Mouse (Mus musculus): Measurements from ENCODE around the gene Ccdc113. TPM values are rescaled to one million over a fixed set of nuclear protein-coding genes. Genes with fewer than 3 reads are reported as not detected.

Ccdc113 gene
- polyA plus RNA-seq, 1 experiment: not detected

GRCm38 (mm10) chr8:95492057-95492456 is 41.8 kb upstream of the Ccdc113 start:
- peaks cover 8% of the 10 kb centered on the region for H3K27me3 ChIP-seq (ENCODE audit: control insufficient read depth, insufficient read depth, insufficient read length)
- H3K79me3 ChIP-seq (ENCODE audit: low read depth): peaks cover 8% of the 10 kb centered on the region
- peaks cover 15% of the 10 kb centered on the region for H3K79me2 ChIP-seq (ENCODE audit: control insufficient read depth, insufficient read depth)
- no peak overlapping the region for H3ac ChIP-seq (ENCODE audit: control insufficient read depth, insufficient read length, low read depth)
- TF ChIP-seq MYOG (IDR thresholded peaks at IDR 0.05; ENCODE audit: control insufficient read depth, extremely low read depth, insufficient read length) (no peak), MYOD1 (IDR thresholded peaks at IDR 0.05; ENCODE audit: control insufficient read depth, insufficient read length, low read depth) (no peak), CEBPB (IDR thresholded peaks at IDR 0.05; ENCODE audit: low read depth) (no peak), CTCF (IDR thresholded peaks at IDR 0.05; ENCODE audit: control insufficient read depth, insufficient read depth, insufficient read length) (no peak), USF1 (IDR thresholded peaks at IDR 0.05; ENCODE audit: low read depth) (no peak), FOSL1 (IDR thresholded peaks at IDR 0.05; ENCODE audit: insufficient read depth, low read length, poor library complexity, severe bottlenecking) (no peak), MAX (IDR thresholded peaks at IDR 0.05) (no peak)
- H3K36me3 ChIP-seq (ENCODE audit: control insufficient read depth, insufficient read depth): peaks cover 5% of the 10 kb centered on the region
- no peak overlapping the region for H3K4me3 ChIP-seq (ENCODE audit: insufficient read depth, poor library complexity, severe bottlenecking)

- Histone ChIP-seq H3K36me3 (ENCODE audit: control insufficient read depth, insufficient read depth) (no peaks in the 10 kb centered on the region), H3K79me2 (ENCODE audit: control insufficient read depth, insufficient read depth) (no peaks in the 10 kb centered on the region), H3K4me3 (ENCODE audit: insufficient read depth, poor library complexity, severe bottlenecking) (no peak overlapping the region), H3ac (ENCODE audit: control insufficient read depth, insufficient read length, low read depth) (no peak overlapping the region), H3K79me3 (ENCODE audit: low read depth) (no peaks in the 10 kb centered on the region), H3K27me3 (ENCODE audit: control insufficient read depth, insufficient read depth, insufficient read length) (peaks cover 24% of the 10 kb centered on the region)
- TF ChIP-seq MYOD1 (IDR thresholded peaks at IDR 0.05; ENCODE audit: control insufficient read depth, insufficient read length, low read depth) (no peak), CEBPB (IDR thresholded peaks at IDR 0.05; ENCODE audit: low read depth) (no peak), FOSL1 (IDR thresholded peaks at IDR 0.05; ENCODE audit: insufficient read depth, low read length, poor library complexity, severe bottlenecking) (no peak), USF1 (IDR thresholded peaks at IDR 0.05; ENCODE audit: low read depth) (no peak), CTCF (IDR thresholded peaks at IDR 0.05; ENCODE audit: control insufficient read depth, insufficient read depth, insufficient read length) (no peak), MYOG (IDR thresholded peaks at IDR 0.05; ENCODE audit: control insufficient read depth, extremely low read depth, insufficient read length) (no peak), MAX (IDR thresholded peaks at IDR 0.05) (no peak)
Measured at GRCm38 (mm10) chr8:95495444-95495843, 38.4 kb upstream of the Ccdc113 start.

GRCm38 (mm10) chr8:95496420-95496819 is 37.5 kb upstream of the Ccdc113 start:
- H3K4me3 ChIP-seq (ENCODE audit: insufficient read depth, poor library complexity, severe bottlenecking): no peak overlapping the region
- no peak overlapping the region for H3ac ChIP-seq (ENCODE audit: control insufficient read depth, insufficient read length, low read depth)
- H3K36me3 ChIP-seq (ENCODE audit: control insufficient read depth, insufficient read depth): no peaks in the 10 kb centered on the region
- peaks cover 25% of the 10 kb centered on the region for H3K27me3 ChIP-seq (ENCODE audit: control insufficient read depth, insufficient read depth, insufficient read length)
- no peaks in the 10 kb centered on the region for H3K79me2 ChIP-seq (ENCODE audit: control insufficient read depth, insufficient read depth)
- no peak for TF ChIP-seq MYOG (IDR thresholded peaks at IDR 0.05; ENCODE audit: control insufficient read depth, extremely low read depth, insufficient read length)
- TF ChIP-seq CTCF (IDR thresholded peaks at IDR 0.05; ENCODE audit: control insufficient read depth, insufficient read depth, insufficient read length): no peak
- no peak for TF ChIP-seq FOSL1 (IDR thresholded peaks at IDR 0.05; ENCODE audit: insufficient read depth, low read length, poor library complexity, severe bottlenecking)
- no peak for TF ChIP-seq CEBPB (IDR thresholded peaks at IDR 0.05; ENCODE audit: low read depth)
- H3K79me3 ChIP-seq (ENCODE audit: low read depth): no peaks in the 10 kb centered on the region

GRCm38 (mm10) chr8:95497821-95498220 is 36.1 kb upstream of the Ccdc113 start:
- Histone ChIP-seq H3K36me3 (ENCODE audit: control insufficient read depth, insufficient read depth) (no peaks in the 10 kb centered on the region), H3ac (ENCODE audit: control insufficient read depth, insufficient read length, low read depth) (no peak overlapping the region), H3K79me3 (ENCODE audit: low read depth) (no peaks in the 10 kb centered on the region), H3K27me3 (ENCODE audit: control insufficient read depth, insufficient read depth, insufficient read length) (peaks cover 30% of the 10 kb centered on the region), H3K4me3 (ENCODE audit: insufficient read depth, poor library complexity, severe bottlenecking) (no peak overlapping the region), H3K79me2 (ENCODE audit: control insufficient read depth, insufficient read depth) (no peaks in the 10 kb centered on the region)
- TF ChIP-seq MYOG (IDR thresholded peaks at IDR 0.05; ENCODE audit: control insufficient read depth, extremely low read depth, insufficient read length): no peak
- TF ChIP-seq MAX (IDR thresholded peaks at IDR 0.05): no peak
- TF ChIP-seq CEBPB (IDR thresholded peaks at IDR 0.05; ENCODE audit: low read depth): no peak
- TF ChIP-seq CTCF (IDR thresholded peaks at IDR 0.05; ENCODE audit: control insufficient read depth, insufficient read depth, insufficient read length): no peak
- TF ChIP-seq USF1 (IDR thresholded peaks at IDR 0.05; ENCODE audit: low read depth): no peak
- TF ChIP-seq MYOD1 (IDR thresholded peaks at IDR 0.05; ENCODE audit: control insufficient read depth, insufficient read length, low read depth): no peak
- TF ChIP-seq FOSL1 (IDR thresholded peaks at IDR 0.05; ENCODE audit: insufficient read depth, low read length, poor library complexity, severe bottlenecking): no peak

GRCm38 (mm10) chr8:95499266-95500064 is 34.4 kb upstream of the Ccdc113 start:
- peaks cover 34% of the 10 kb centered on the region for H3K27me3 ChIP-seq (ENCODE audit: control insufficient read depth, insufficient read depth, insufficient read length)
- H3K36me3 ChIP-seq (ENCODE audit: control insufficient read depth, insufficient read depth): no peaks in the 10 kb centered on the region
- H3K4me3 ChIP-seq (ENCODE audit: insufficient read depth, poor library complexity, severe bottlenecking): no peak overlapping the region
- no peak for TF ChIP-seq CEBPB (IDR thresholded peaks at IDR 0.05; ENCODE audit: low read depth)
- no peaks in the 10 kb centered on the region for H3K79me3 ChIP-seq (ENCODE audit: low read depth)
- H3ac ChIP-seq (ENCODE audit: control insufficient read depth, insufficient read length, low read depth): no peak overlapping the region
- no peaks in the 10 kb centered on the region for H3K79me2 ChIP-seq (ENCODE audit: control insufficient read depth, insufficient read depth)

GRCm38 (mm10) chr8:95500436-95500835 is 33.4 kb upstream of the Ccdc113 start:
- Histone ChIP-seq H3K4me3 (ENCODE audit: insufficient read depth, poor library complexity, severe bottlenecking) (no peak overlapping the region), H3ac (ENCODE audit: control insufficient read depth, insufficient read length, low read depth) (no peak overlapping the region), H3K27me3 (ENCODE audit: control insufficient read depth, insufficient read depth, insufficient read length) (peaks cover 33% of the 10 kb centered on the region), H3K79me2 (ENCODE audit: control insufficient read depth, insufficient read depth) (no peaks in the 10 kb centered on the region), H3K36me3 (ENCODE audit: control insufficient read depth, insufficient read depth) (no peaks in the 10 kb centered on the region), H3K79me3 (ENCODE audit: low read depth) (no peaks in the 10 kb centered on the region)
- TF ChIP-seq CTCF (IDR thresholded peaks at IDR 0.05; ENCODE audit: control insufficient read depth, insufficient read depth, insufficient read length) (no peak), MAX (IDR thresholded peaks at IDR 0.05) (no peak), FOSL1 (IDR thresholded peaks at IDR 0.05; ENCODE audit: insufficient read depth, low read length, poor library complexity, severe bottlenecking) (no peak), CEBPB (IDR thresholded peaks at IDR 0.05; ENCODE audit: low read depth) (no peak), USF1 (IDR thresholded peaks at IDR 0.05; ENCODE audit: low read depth) (no peak), MYOD1 (IDR thresholded peaks at IDR 0.05; ENCODE audit: control insufficient read depth, insufficient read length, low read depth) (no peak), MYOG (IDR thresholded peaks at IDR 0.05; ENCODE audit: control insufficient read depth, extremely low read depth, insufficient read length) (no peak)

All from C2C12 (cell line).